Mouse (Mus musculus) heart, adult 10 weeks (tissue): ENCODE measurements around the gene Cbr4. TPM values are rescaled to one million over a fixed set of nuclear protein-coding genes. Genes with fewer than 3 reads are reported as not detected.

ENCODE experiments used
- polyA plus RNA-seq: library from polyadenylated mRNA; stranded (reverse); fragments of 350-450 nt; fragmentation: Illumina TruSeq; extraction: RNeasy Lipid Tissue Mini Kit (QIAGEN cat#74804); gene quantifications from one replicate; pipeline ENCODE4 v1.2.3, GENCODE M21; 2014; ENCODE audit warnings: low read depth, low replicate concordance

The Cbr4 gene
- 95.5 TPM for polyA plus RNA-seq

DNA sequence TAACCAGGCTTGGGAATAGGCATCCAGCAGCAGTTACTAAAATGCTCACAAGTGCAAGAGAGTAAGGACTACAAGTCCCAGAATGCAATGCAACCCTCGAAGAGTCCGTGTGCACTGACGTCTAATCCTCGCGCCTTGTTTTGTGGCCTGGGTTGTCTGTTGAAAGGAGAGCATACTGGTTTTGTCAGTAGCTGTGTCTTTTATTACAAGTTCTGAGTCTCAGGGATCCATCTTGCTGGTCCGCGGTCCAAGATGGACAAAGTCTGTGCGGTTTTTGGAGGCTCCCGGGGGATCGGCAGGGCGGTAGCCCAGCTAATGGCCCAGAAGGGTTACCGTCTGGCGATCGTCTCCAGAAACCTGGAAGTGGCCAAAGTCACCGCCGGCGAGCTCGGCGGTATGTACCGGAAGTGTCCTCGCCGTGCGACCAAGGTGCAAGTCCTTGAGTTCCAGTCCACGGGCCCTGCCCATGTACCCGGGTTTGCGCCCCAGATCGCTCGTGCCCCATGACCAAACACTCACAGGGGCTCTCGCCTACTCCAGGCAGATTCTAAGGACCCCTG lies at the start of gene Cbr4:
Cbr4 (plus strand) TSS at position 138 of the 560 bp plus-strand sequence.

